Mouse (Mus musculus): ENCODE measurements around the gene H2afb1. TPM values are rescaled to one million over a fixed set of nuclear protein-coding genes. Genes with fewer than 3 reads are reported as not detected.

Gene H2afb1
- polyA plus RNA-seq (2012; ENCODE audit: low replicate concordance) = not detected in 2 replicates

DNA sequence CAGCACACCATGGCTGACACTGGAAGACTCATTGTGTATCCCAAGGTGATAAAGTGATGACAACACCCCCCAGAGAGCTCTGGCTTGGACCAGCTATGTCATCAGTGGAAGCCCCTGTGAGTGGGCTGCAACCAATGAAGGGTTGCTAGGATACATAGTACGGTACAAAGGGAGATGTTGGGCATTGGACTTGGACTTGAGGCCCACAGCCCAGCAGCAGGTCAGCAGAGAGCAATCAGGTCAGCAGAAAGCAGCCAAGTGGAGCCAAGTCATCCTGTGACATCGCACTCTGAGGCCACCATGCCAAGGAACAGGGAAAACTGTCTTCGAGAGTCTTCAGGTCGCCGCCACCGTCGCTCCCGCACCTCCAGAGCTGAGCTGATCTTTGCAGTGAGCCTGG, at the start of gene H2afb1:
Gene H2afb1 (plus strand): TSS at position 301 of the 400 bp plus-strand sequence.

Measured in leukemia stem cell, adult 10-12 weeks (primary cell).